Mouse (Mus musculus): ENCODE measurements around the gene Wnt2.
A peak's percentile ranks its signal among the peaks of the same experiment; 100 is the strongest.

The Wnt2 gene

DNA sequence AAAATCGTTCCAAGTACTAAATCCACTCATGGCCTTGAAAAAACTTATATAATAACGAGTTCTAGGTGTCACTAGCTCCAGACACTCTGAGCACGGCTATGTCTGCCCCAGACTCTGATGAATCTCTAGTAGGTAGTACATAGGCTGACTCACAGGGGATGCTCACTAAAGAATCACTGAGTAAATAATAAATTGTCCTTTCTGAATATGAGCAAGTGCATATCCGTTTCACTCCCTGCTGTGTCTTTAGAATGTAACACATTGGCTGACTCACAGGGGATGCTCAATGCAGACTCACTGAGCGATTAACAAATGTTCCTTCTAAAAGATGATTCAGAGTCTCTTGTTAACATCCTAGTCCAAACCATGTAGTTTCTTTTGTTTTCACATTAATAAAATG lies 52.1 kb downstream of the Wnt2 start:
- no peak for DNase-seq (ENCODE audit: low read depth, low spot score)

GRCm38 (mm10) chr6:17977165-17977564 lies 53.2 kb downstream of the Wnt2 start:
- no peak for DNase-seq (ENCODE audit: low read depth, low spot score)

DNA sequence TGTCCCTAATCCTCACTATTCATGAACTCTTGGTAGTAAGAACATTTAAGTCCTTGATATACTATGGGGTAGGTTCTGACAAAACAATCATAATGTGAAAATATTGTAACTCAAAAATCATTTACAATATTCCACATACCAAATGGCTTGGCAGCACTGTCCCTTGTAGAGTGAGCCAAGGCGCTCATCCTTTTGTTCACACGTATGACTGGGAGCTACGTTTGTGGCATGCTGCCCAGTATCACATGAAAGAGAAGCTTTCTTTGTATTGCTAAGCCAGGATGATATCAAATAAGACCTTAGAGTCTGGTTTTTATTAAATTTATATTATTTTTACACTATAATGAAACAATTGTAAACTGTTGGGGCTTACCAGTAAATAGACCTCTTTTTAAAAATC lies 56.0 kb downstream of the Wnt2 start:
- no peak for DNase-seq (ENCODE audit: low read depth, low spot score)

GRCm38 (mm10) chr6:17971393-17971792 lies 59.0 kb downstream of the Wnt2 start:
- no peak for DNase-seq (ENCODE audit: low read depth, low spot score)

DNA sequence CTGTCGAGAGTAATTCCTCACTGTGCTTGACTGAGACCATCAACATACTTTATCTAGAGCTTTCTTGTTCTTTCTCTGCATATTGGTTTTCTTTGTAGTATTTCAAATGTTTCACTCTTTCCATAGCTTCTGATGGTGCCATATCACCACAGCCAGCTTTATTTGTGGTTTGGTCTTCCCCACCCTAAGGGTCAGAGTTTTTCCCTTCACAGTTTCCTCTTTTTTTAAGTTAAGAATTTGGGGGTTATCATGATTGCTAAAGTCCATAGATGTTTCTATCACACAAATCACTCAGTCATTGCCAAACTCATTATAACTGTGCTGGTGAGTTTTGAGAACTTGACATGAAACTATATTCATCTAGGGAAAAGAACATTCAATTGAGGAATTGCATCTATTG lies 60.6 kb downstream of the Wnt2 start:
- no peak for DNase-seq (ENCODE audit: low read depth, low spot score)

DNA sequence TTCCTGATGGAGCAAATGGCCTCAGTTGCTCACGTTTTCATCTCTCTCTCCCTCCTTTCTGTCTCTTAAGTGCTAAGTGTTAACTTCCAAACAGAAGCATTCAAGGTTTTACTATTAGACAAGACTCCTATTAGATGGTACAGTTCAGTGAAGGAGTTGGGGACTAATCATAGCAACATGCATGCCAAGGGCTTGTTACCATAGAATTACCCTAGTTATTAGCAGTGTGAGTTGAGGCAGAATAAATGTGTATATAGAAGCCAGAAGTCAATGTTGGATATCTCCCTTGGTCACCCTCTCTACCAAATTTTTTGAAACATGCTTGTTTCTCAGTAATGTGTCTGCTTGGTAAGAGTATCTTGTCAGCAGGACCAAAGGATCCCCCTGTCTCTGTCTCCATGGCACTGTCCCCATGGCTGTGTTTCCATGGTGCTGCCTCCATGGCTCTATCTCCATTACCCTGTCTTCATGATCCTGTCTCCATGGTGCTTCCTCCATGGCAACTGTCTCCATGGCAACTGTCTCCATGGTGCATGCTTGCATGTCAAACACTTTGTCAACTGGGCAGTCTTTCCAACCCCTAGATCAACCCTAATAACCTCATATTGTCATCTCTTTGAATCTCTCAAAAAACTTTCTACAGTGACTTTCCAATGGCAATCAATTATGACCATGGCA lies 61.8 kb downstream of the Wnt2 start:
- DNase-seq (ENCODE audit: low read depth, low spot score), result peak; percentile 37

DNA sequence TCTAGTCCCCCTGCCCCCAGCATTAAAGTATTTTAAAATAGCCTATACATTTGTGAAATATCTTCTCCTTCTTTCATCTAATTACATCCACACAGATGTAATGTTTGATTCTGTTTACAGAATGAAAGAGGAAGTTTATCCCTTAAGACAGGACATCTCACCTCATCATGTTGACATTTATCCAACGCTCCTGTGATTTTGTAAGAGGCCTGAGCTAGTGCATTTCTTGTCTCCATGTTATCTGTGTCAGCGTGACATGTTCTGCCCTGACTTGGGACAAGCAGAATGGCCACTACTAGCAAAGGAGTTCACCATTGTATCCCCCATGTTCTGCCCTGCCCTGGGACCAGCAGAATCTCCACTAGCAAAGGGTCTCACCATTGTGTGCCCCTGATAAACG lies 66.9 kb downstream of the Wnt2 start:
- no peak for DNase-seq (ENCODE audit: low read depth, low spot score)

DNA sequence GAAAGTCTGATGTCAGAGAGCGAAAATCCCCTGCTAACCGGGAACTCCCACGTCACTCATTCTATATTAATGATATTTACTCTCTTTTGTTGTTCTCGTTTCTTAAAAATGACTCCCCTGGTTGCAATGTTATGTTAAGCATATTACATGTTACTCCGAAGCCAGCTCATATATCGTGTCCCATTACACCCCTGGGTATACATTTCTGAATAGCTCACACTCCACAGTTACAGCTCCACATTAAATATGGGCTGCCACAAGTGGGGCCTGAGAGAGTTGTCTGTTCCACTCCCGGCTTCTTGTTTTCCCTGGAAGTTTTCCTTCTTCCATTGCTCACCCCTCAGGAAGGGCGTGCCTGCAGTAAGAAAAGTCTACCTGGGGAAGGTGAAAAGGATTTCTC lies 78.6 kb downstream of the Wnt2 start:
- no peak for DNase-seq (ENCODE audit: low read depth, low spot score)

GRCm38 (mm10) chr6:17949103-17949502 lies 81.3 kb downstream of the Wnt2 start:
- no peak for DNase-seq (ENCODE audit: low read depth, low spot score)

DNA sequence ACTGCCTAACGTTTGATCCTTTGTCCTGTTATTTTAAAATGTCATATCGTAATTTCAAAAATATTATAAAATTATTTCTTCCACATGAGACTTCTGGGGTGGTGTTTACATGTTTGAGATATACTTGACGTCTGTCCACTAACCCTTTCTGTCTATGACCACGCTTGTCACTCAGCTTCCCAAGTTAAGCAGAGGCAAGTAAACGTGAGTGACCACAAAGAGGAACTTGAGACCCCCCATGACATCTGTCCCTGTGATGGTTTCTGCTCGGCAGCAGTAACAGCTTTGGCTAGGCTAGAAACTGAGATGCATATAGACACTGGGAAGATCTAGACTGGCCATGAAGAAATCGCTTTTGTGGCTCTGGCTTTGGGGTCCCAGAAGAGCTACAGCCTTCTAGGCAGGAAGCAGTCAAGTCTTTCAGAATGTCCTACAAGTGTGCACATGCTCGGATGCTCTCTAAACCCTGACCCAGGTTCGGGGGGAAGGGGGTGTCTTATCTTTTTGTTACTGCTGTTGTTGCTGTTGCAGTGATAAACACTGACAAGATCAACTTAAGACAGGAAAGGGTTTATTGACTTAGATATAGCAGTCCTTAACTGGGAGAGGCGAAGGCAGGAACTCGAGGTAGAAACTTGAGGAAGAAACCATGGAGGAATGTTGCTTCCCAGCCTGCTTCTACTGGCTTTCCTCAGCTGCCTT lies 83.1 kb downstream of the Wnt2 start:
- no peak for DNase-seq (ENCODE audit: low read depth, low spot score)

DNA sequence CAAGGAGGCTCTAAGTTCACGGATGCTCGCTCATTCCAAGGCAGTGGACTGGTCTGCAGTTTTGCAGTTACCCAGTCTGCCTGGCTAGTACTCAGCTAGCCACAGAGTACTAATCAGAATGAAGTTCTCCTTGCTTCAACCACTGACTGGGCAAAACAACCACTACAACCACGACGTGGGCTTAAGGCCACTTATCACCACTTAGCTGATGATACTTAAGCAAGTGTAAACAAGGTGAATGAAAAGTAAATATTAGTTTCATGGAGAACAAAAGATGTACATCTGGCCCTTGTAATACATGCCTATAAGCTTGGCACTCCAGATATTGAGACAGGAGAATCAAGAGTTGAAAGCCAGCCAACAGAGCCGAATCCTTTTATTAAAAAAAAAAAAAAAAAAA lies 83.9 kb downstream of the Wnt2 start:
- DNase-seq (ENCODE audit: low read depth, low spot score), result no peak

- DNase-seq (ENCODE audit: low read depth, low spot score), result no peak
Observed at GRCm38 (mm10) chr6:17943877-17944617, 86.3 kb downstream of the Wnt2 start.

- DNase-seq (ENCODE audit: low read depth, low spot score), result no peak
Observed at GRCm38 (mm10) chr6:17942344-17942743, 88.0 kb downstream of the Wnt2 start.

DNA sequence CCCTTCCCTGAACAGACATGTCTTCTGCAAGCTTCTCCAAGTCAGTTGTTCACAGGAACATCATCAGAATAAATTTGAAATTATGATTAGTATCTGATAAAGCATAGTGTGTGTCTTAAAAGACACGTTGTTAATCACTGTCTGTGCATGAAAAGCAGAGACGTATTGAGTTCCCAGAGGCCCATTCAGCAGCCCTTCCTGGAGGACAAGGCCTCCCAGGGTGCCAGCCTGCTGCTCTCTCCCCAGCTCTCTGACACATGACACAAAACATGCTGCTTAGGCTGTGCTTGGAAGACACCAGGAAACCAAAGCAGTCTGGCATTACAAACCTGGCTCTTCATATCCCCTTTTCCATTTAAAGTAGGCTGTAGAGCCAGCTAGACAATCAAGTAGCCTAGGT lies 88.5 kb downstream of the Wnt2 start:
- DNase-seq (ENCODE audit: low read depth, low spot score), result no peak
